Mouse (Mus musculus): ENCODE data around the gene Clic1.
"Not testable (repeated sequence)": the region's sequence is repeated elsewhere in the genome, so short reads cannot be mapped to it uniquely, and the experiment has no call there.

The Clic1 gene

DNA sequence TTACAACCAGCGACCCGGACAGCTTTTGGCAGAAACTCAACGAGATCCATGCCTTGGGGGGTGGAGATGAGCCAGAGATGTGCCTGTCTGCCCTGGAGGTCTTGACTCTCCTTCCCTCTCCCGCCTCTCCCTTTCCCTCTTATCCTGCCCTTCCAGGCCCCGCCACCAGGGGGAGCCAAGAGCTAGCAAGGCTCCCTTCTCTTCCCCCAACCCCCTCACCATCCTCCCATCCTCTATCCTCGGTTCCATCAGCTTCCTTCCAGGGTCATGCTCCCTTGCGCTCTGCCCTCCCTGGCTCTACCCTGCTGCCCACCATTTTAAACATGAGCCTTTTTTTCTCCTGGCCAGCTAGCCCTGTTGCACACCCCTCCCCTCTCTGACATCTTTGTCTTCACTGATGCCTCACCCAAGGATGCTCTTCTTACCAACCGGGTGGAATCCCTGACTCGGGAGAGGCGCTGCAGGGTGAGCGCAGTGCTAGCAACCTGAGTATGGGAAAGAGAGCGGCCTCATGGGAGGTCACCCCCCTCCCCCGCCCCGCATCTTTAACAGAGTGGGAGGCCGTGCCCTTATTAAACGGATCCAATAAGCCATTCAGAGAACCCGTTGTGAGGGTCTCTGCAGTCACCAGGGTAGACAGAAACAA is 28.5 kb upstream of the Clic1 start:
- peak; percentile 90 for DNase-seq (ENCODE audit: low spot score)

DNA sequence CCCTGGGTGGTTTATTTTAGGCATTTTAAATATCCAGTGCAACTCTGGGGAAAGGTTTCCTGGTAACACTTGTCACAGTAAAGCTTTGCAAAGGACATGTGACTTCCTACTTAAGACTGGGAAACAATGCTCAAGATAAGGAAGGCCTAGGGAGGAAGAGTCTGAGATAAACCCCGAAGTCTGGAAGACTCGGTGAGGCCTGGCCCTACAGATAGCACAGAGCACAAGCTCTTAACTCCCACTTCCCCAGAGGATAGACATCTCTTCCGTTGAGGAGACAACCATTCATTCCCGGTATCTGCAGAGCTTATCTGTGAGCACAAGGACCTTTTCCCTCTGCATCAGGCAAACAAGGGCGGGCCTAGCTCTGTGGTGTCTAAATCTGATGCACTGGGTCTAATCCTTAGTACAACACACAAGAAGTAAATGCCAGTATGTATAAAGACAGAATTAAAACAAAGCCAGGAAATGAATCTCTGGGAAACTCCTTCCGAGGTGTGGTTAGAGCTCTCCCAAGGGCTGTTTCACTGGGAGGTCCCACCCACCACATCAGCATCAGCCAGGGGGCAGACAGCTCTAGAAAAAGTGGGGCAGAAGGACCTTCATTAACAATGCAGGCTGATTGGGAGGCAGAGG is 27.8 kb upstream of the Clic1 start:
- no peak for DNase-seq (ENCODE audit: low spot score)

DNA sequence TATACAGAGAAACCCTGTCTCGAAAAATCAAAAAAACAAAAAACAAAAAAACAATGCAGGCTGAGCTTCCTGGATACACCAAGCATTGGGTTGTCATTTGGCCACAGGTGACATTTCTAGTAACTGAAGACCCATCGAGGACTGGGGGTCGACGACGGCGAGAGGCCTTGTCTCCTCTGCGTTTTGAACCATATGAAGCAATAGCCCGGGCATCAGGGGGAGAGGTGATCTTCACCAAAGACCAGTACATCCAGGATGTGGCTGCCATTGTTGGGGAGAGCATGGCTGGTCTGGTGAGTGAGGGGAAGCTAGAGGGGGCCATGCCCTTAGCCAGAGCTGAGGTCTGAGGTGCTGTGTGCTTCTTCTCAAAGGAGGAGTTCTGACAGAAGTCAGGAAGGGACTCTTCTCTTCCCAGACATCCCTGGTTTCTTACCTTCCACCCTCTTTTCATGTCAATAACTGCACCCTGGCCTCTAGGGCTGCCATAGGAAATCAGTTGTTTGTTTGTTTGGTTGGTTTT is 27.2 kb upstream of the Clic1 start:
- DNase-seq (ENCODE audit: low spot score) = no peak

DNA sequence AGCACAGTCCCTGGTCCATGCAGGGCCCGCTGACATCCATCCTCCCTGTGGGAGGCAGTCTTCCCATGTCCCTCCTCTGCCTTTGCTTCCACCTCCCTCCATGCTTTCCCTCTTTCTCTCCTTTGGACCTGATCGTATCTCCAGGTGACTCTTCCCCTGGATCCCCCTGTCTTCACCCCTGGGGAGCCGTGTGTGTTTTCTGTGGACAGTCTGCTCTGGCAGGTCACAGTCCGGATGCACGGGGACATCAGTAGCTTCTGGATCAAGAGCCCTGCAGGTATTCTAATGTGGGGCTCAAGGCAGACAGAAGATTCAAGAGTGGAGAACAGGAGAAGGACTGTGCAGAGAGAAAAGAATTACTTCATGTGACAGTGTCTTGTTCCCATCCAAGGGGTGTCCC is 26.5 kb upstream of the Clic1 start:
- DNase-seq (ENCODE audit: low spot score) = no peak

DNA sequence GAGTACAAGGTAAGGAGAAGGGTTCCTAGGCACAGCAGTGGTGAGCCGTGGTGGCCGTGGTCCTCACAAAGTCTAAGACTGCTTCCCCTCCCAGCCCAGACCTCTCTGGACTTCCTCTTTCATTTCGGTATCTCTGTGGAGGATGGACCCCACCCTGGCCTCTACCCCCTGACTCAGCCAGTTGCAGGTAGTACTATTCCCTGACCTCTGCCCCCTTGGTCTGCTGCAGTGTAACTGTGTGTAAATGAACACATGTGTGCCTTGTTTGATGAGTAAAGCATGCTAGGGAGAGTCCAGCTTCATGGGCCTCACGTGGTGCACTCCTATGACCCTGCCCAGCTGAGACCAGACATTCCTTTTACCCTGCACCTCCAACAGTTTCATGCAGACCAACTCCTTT is 26.0 kb upstream of the Clic1 start:
- no peak for DNase-seq (ENCODE audit: low spot score)

DNA sequence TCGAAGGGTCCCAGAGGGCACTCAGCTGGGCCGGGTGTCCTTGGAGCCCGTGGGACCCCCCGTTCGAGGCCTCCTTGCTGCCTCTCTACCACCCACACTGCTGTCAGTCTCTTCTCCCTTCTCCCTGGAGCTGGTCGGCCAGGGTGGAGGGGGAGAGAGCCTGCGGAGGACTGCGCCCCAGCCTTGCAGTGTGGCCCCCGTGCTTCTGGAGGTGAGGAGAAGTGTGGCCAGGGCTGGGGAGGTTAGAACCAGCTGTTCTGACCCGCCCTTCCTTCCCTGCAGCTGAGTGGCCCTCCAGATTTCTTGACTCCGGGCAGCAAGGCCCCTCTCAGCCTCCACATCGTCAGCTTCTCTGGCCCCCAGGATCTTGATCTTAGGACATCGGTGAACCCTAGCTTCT is 25.5 kb upstream of the Clic1 start:
- DNase-seq (ENCODE audit: low spot score) = no peak

DNA sequence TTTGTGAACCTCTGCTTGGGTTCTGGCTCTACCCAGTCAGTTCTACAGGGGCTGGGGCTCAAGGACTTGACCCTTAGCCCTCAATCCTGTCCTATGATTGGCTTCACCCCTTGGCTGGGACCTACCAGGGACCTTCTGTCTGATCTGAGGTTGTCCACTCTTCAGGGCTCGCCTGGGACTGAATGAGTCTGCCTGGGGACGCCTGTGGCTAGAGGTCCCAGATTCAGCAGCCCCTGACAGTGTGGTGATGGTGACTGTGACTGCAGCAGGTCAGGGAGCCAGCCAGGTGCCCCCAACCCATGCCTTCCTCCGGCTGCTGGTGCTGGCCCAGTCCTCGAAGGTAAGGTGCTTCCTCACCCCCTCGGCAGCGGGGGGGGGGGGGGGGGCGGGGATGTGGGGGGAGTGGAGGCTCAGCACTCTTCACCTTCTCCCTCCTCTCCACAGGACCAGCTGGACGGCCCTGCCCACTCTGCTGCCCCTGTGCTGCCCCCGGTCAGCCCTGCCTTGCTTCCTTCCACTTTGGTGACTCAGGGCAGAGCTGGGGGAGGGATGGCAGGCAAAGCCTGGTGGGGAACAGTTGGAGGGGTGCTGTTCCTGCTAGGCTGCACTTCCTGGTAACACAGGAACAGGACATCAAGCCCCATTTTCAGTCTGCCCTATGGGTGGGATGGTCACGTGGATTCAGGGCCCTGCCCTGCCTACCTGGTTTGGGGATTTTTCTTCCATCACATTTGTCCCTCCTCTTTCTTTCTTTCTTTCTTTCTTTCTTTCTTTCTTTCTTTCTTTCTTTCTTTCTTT is 24.9 kb upstream of the Clic1 start:
- DNase-seq (ENCODE audit: low spot score) = no peak

DNA sequence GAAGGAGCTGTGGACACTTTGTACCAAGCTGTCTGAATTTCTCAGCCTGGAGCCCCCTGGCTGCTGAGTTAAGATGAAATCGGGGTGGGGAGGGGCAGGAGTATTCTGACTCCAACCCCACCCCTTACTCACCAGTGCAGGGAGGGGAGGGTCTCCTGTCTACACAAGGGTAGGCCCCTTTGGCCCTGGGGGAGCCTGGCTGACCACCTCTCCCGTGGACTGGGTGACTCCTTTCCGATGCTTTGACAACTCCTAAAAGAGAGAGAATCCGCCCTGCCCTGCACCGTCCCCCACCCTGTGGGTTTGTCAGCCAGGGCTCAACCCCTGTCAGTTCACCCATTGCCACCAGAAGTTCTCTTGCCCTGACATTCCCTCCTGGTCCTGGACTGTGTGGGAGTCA is 23.6 kb upstream of the Clic1 start:
- no peak for DNase-seq (ENCODE audit: low spot score)

DNA sequence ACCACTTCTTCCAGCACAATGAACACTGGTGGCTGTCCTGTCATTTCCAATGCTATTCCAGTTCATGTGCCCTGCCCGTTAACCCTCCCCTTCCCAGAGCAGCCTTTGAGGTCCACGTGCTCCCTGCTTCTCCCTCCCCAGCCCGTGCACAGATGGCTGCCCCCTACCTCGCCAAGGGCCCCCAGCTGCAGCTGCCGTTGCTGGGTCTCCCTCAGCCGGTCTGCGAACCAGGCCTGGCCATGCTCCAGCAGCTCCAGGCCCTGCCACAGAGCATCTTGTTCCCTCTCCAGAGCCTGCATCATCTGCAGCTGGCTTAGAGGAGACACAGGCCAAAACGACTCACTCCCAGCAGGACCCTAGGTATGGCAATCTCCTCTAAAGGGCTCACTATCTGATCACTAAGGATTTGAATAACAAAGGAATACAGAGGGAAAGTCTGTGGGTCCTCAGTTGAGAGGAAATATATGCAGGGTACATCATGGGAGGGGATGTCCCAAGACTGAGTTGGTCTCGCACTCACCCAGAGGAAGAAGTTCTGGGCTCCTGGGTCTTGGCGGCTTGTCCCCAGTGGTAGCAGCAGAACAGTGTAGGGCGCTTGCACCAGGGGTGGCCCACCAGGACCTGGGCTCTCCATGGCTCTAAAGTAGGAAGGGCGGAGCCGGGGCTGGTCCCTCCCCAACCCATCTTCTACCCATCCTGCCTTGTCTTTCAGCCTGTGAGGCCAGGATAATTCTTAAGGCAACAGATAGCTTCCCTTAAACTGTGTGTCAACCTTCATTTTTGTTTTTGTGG is 22.3 kb upstream of the Clic1 start, which contains the start of gene Sapcd1:
TSS of gene Sapcd1 (minus strand) at position 740 of the 792 bp plus-strand sequence.
- DNase-seq (ENCODE audit: low spot score) = no peak

DNA sequence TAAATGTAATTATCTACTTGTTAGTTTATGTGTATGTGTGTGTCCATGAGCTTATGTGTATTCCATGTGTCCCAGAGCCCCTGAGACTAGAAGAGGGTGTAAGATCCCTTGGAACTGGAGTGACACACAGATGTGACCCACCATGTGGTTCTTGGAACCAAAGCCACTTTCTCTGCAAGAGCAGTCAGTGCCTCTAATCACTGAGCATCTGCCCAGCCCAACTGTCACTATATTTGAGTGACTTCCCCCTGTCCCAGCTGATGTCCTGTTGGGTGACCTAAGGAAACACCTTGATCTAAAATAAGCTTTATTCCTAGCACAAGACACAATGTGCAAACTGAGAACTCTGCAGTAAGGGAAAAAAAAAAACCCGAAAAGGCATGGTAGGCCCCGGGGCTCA is 21.5 kb upstream of the Clic1 start:
- DNase-seq (ENCODE audit: low spot score) = no peak

DNA sequence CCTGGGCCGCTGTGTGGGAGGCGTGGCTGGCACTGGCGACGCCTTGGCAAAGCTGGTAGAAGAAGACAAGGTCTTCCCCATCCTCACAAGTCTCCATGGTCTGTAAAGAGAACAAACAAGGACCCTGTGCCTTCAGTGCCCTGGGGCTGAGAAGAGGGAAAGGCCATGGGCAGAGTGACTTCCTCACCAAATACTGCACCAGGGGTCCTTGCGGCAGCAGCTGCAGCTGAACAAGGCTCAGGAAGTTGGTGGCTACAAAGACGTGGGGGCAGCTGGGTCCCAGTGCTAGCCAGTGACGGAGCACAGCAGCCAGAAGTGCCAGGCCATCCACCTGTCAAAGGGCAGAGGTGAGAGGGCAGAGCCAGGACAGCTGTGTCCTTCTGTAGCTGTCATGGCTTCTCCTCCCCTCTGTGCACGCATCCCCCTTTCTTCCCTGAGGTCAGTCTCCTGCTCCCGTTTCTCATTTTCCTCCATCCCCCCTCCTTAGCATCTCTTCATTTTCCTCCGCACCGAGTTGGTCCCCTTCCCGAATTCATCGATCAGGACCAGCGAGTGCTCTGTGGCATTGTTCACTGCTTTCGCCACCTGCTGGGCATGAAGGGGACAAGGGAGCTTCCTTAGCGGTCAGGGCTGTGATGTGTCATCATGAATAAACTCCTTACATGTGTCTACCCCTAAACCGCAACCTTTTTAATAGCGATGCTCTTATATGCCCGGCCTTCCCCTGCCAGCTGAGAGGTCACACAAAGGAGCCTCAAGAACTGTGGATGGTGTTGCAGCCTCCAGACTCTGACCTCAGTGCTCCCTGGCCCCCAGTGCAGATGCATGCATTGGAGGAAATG is 19.9 kb upstream of the Clic1 start:
- DNase-seq (ENCODE audit: low spot score) = no peak

DNA sequence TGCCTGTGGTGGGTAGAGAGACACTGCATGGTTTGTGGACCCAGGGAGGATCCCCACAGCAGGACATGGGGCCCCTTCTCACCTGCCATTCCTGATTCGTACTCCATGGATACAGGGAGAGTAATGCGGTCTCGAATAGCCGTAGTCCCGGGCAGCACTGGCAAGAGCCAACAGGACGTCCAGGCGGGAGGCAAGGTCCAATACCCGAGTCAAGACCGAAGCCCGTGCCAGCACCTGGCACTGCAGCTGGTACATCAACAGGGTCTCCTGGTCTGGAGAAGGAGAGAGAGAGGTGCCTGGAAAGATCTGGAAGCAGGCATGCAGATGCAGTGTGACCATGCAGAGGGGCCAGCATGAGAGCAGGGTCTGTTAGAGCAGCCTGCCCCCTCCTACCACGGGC is 18.5 kb upstream of the Clic1 start:
- no peak for DNase-seq (ENCODE audit: low spot score)

DNA sequence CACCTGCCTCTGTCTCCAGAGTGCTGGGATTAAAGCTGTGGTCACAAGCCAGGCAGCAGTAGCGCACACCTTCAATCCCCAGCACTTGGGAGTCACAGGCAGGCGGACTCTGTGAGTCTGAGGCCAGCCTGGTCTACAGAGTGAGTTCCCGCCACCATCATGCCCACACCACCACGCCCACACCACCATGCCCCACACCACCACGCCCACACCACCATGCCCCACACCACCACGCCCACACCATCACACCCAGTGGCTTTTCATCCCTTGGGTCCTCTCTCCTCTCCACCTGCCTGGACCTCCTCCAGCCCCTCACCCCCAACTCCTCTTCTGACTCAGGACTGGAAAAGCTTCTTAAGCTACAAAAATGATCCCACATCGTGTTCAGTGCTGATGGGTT is 17.9 kb upstream of the Clic1 start:
- DNase-seq (ENCODE audit: low spot score) = no peak

DNA sequence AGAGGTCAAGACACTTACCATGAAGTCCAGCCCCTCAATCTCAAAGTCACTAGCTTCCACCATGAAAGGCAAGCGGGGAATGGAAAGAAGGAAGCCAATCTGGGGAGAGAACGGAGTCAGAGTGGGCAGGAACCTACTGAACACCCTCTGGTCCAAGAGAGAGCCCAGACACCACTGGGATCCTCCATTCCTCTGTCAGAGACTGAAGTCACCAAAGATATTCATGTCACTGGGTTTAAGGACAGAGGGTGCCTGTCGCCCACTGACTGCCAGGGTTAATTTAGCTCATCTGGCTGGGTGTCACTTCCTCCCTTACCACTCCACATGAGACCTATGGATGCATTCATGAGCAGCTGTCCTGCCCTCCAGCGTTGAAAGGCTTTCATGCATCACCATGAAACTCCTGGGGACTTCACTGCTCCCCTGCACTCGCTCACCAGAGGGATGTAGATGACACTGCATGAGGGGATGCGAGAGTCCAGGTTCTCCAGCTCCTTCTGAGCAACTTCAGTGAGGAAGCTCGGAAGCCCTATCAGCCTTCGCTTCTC is 17.4 kb upstream of the Clic1 start:
- no peak for DNase-seq (ENCODE audit: low spot score)

DNA sequence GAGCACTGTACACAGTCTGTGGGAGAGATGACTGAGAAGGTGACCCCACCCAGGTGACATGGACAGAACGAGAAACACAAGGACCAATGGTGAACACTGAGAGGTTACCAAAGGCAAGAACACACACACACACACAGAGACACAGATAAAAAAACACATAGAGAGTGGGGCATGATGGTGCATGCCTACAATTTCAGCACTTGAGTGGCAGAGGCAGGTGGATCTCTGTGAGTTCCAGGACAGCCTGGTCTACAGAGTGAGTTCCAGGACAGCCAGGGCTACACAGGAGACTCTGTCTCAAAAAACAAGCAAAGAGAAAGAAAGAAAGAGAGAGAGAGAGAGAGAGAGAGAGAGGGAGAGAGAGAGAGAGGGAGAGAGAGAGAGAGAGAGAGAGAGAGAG is 16.1 kb upstream of the Clic1 start:
- not testable (repeated sequence) for DNase-seq (ENCODE audit: low spot score)

DNA sequence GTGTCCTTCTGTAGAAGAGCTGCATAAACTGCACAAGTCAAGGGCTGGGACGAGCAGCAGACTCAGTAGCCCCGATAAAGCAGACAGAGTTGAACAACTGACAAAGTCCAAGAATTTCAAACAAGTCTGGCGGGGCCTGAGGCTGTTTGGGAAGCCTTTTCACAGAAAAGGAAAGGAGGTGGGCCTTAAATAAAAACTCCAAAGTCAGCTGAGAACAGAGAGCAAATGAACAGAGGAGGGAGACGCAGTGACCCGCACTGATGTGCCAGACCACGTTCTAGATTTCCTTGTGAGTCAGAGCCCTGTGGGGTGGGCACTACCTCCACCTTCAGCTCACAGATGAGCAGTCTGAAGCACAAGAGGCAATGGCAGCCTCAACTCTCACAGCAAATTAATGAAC is 14.9 kb upstream of the Clic1 start:
- DNase-seq (ENCODE audit: low spot score) = no peak

DNA sequence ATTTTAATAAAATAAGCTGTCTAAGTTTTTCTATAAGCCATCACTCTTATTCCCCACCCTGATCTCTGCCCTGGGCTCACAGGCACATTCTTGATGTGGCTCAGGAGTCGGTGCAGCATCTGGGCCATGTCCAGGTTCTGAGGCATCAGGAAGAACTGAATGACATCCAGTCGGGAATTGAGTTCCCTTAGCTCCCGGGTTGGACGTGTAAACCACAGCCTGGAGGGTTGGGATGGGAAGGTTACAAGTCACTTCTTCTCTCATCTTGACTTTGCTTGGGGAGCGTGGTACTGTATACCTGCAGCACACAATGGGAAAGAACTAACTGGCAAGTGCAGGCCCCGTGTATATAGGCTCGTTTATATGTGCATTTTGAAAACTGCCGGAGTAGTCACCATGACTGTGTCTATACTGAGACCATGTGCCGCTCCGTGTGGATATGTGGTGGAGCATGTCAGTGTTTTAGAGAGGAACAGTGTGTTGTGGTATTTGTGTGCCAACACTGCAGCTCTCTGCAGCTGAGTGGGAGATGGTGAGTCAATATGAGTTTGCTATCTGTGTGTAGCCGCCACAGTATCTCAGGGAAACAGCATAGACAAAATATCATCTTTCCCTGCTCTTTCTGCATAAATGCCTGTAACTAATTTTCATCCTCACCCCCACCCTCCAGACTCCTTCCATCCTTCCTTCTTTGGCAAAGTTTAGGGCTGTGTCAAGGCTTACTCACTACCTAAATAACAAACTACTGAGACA is 10.5 kb upstream of the Clic1 start:
- no peak for DNase-seq (ENCODE audit: low spot score)

DNA sequence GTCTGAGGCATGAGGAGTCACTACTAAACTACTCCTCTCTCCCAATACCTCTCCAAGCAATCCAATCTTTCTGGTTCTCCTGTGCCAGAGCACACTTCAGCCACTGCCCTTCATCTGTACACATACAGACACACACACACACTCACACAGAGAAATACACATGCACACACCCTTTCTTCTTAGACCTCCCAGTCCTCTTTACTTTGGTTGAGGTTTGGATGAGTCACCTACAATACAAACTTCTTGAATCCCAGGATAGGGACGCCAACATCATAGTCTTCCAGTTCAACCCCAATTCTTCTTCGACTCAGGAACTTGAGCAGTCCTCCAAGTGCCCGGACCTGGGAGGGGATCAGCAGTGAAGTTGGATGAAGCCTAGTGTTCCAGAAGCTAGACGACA is 6.0 kb upstream of the Clic1 start:
- no peak for DNase-seq (ENCODE audit: low spot score)

DNA sequence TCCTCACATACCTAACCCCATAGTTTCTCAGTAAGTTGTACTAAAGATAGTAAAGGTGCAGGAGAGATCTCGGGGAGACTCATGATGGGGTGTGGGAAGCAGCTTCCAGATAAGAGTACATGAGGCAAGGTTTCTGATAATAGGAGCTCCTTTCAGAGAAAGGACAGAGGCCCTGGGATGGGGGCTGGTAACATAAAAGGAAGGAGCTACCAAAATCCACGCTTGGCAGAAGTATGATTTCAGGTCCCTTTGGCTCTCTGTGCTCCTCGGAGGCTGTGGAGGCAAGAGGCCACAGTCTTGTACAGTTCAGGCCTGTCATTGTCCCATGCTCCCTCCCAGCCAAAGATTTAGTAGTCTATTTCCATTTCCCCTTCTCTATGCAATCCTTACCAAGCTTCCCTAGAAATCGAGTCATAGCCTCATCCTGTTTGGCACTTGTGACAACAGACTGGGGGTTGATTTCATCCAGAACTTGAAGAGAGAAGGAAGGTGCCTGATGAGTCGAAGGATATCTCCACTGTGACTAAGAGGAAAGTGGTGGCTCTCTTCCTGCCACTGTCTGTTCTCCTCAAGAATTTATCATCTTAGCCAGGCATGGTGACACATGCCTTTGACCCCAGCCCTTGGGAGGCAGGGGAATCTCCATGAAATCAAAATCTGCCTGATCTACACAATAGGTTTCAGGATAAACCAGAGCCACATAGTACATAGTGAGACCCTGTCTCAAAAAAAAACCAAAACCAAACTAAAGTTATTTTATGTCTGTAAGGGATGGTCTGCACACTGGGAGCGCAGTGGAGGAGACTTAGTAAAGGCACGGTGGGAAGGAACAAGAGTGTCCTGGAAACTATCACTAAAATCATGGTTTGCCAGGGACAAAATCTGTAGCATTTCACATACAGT is 4.6 kb upstream of the Clic1 start:
- no peak for DNase-seq (ENCODE audit: low spot score)
